Mouse (Mus musculus) heart, postnatal 4 days (tissue): ENCODE results near the gene Olfr1331. TPM values are rescaled to one million over a fixed set of nuclear protein-coding genes. Genes with fewer than 3 reads are reported as not detected.
"Not testable (repeated sequence)": the region's sequence is repeated elsewhere in the genome, so short reads cannot be mapped to it uniquely, and the experiment has no call there.

Source experiments
- DNase-seq: peaks from one replicate; pipeline ENCODE4 v3.0.0; 2021
- total RNA-seq, 2 experiments: library from RNA; stranded (reverse); gene quantifications; 2 replicates each; pipeline ENCODE4 v1.2.3; 2021

Olfr1331 gene
- total RNA-seq: not detected

- DNase-seq: no peak
Measured at GRCm38 (mm10) chr4:118864349-118864748, at the start of gene Olfr1331. TSS of gene Olfr1331 (plus strand) at chr4:118864649.

GRCm38 (mm10) chr4:118818921-118819320 is 45.5 kb upstream of the Olfr1331 start:
- no peak for DNase-seq

- no peak for DNase-seq
Measured at GRCm38 (mm10) chr4:118836179-118836578, 28.3 kb upstream of the Olfr1331 start, which contains the start of gene Olfr1333. TSS of gene Olfr1333 (minus strand) at chr4:118836279.

- peak; percentile 5 for DNase-seq
Measured at GRCm38 (mm10) chr4:118861791-118862190, 2.7 kb upstream of the Olfr1331 start.

- peak; percentile 32 for DNase-seq
Measured at GRCm38 (mm10) chr4:118862704-118863103, 1.7 kb upstream of the Olfr1331 start.

- DNase-seq: peak; percentile 24
Measured at GRCm38 (mm10) chr4:118867566-118867965, 3.1 kb downstream of the Olfr1331 start.

GRCm38 (mm10) chr4:118888297-118888696 is 23.8 kb downstream of the Olfr1331 start, which contains the start of gene Olfr1330:
TSS of gene Olfr1330 (plus strand) at chr4:118888597.
- no peak for DNase-seq

- no peak for DNase-seq
Measured at GRCm38 (mm10) chr4:118901981-118902380, 37.5 kb downstream of the Olfr1331 start.

- not testable (repeated sequence) for DNase-seq
Measured at GRCm38 (mm10) chr4:118917365-118917764, 52.9 kb downstream of the Olfr1331 start, which contains the start of gene Olfr1329. TSS of gene Olfr1329 (minus strand) at chr4:118917465.

Other genes starting within 250 kb of the Olfr1331 start
- gene Cfap57, start 243.9 kb upstream of the Olfr1331 start, total RNA-seq: under 1 TPM in 1 of 2 experiments, not detected in 1; 0.18 TPM
- gene Ebna1bp2, start 243.8 kb upstream of the Olfr1331 start, total RNA-seq: 10 to 100 TPM; 43.0 to 51.1 TPM
- not detected for gene Olfr62, start 205.7 kb upstream of the Olfr1331 start, total RNA-seq
- gene Olfr1342, start 171.9 kb upstream of the Olfr1331 start, total RNA-seq: not detected
- not detected for gene Olfr1341, start 161.1 kb upstream of the Olfr1331 start, total RNA-seq
- not detected for gene Olfr1340, start 144.5 kb upstream of the Olfr1331 start, total RNA-seq
- gene Olfr1339, start 132.5 kb upstream of the Olfr1331 start, total RNA-seq: not detected
- gene Olfr1338, start 105.9 kb upstream of the Olfr1331 start, total RNA-seq: not detected
- not detected for gene Olfr1337, start 82.1 kb upstream of the Olfr1331 start, total RNA-seq
- not detected for gene Olfr1335, start 54.7 kb upstream of the Olfr1331 start, total RNA-seq
- gene Olfr1333, start 28.4 kb upstream of the Olfr1331 start, total RNA-seq: not detected
- gene Olfr1330, start 23.9 kb downstream of the Olfr1331 start, total RNA-seq: not detected
- not detected for gene Olfr1329, start 52.8 kb downstream of the Olfr1331 start, total RNA-seq
- not detected for gene Olfr1328, start 74.0 kb downstream of the Olfr1331 start, total RNA-seq
- gene Lao1, start 96.9 kb downstream of the Olfr1331 start, total RNA-seq: not detected
- gene Slc2a1, start 244.1 kb downstream of the Olfr1331 start, total RNA-seq: 10 to 100 TPM; 15.2 to 16.2 TPM